Mouse (Mus musculus) forebrain, embryonic 14.5 days (tissue): ENCODE results near the gene Gm2075. TPM values are rescaled to one million over a fixed set of nuclear protein-coding genes. Genes with fewer than 3 reads are reported as not detected.

ENCODE experiments used
- polyA plus RNA-seq: library from polyadenylated mRNA; unstranded; fragments of >200 nt; fragmentation: Nextera tagmentation; extraction: Ambion mirVana; gene quantifications from 2 replicates; pipeline ENCODE4 v1.2.1, GENCODE M21; 2014

Gene Gm2075
- polyA plus RNA-seq, 1 experiment from 2014 or later: not detected

Other genes starting within 250 kb of the Gm2075 start
- not detected in 2 replicates for gene Gm21319, start 236.1 kb upstream of the Gm2075 start, polyA plus RNA-seq
- gene Gm21936, start 216.3 kb upstream of the Gm2075 start, polyA plus RNA-seq: not detected in 2 replicates
- not detected in 2 replicates for gene BB287469, start 195.3 kb upstream of the Gm2075 start, polyA plus RNA-seq
- gene Gm2001, start 169.5 kb upstream of the Gm2075 start, polyA plus RNA-seq: not detected in 2 replicates
- not detected in 2 replicates for gene Gm2016, start 137.8 kb upstream of the Gm2075 start, polyA plus RNA-seq
- not detected in 2 replicates for gene Gm2022, start 116.5 kb upstream of the Gm2075 start, polyA plus RNA-seq
- gene Gm2035, start 92.0 kb upstream of the Gm2075 start, polyA plus RNA-seq: not detected in 2 replicates
- not detected in 2 replicates for gene Gm2042, start 57.8 kb upstream of the Gm2075 start, polyA plus RNA-seq
- gene Gm6803, start 6.9 kb downstream of the Gm2075 start, polyA plus RNA-seq: not detected in 2 replicates
- gene Gm2056, start 15.2 kb downstream of the Gm2075 start, polyA plus RNA-seq: not detected in 2 replicates
- not detected in 2 replicates for gene Gm16368, start 71.8 kb downstream of the Gm2075 start, polyA plus RNA-seq
- not detected in 2 replicates for gene Gm10436, start 170.3 kb downstream of the Gm2075 start, polyA plus RNA-seq
- gene Gm8332, start 238.3 kb downstream of the Gm2075 start, polyA plus RNA-seq: not detected in 2 replicates